Mouse (Mus musculus): ENCODE results near the gene Cenpl. TPM values are rescaled to one million over a fixed set of nuclear protein-coding genes. Genes with fewer than 3 reads are reported as not detected.

The Cenpl gene
- polyA plus RNA-seq, 1 experiment, result 1.2 TPM

DNA sequence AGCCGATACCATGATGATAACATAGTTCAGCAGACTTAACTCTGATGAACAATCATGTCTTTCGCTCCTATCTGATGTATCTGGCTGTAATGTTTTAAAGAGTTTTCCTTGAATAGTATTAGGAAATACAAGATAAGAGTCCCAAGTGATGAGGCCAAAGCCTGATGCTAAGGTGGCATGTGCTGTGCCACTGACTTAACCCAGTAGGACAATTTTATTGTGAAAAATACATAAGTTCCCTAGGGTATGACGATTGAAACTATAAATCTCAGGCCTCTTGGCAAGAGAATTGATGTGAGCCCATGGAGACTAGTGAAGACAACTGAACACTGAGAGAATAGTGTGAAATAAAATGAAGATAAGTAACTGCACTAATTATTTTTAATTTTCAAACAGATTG lies 32.9 kb upstream of the Cenpl start:
- H3K27ac ChIP-seq (ENCODE audit: insufficient read depth, low read depth, low read length), result no peak overlapping the region
- no peak for TF ChIP-seq CTCF (IDR thresholded peaks at IDR 0.05; ENCODE audit: extremely low read depth, insufficient read length, insufficient replicate concordance, low read depth, low read length)
- TF ChIP-seq POLR2A (IDR thresholded peaks at IDR 0.05; ENCODE audit: low read depth, low read length), result no peak
- H3K36me3 ChIP-seq (ENCODE audit: control insufficient read depth, insufficient read depth, low read length), result peaks cover 31% of the 10 kb centered on the region
- H3K27me3 ChIP-seq (ENCODE audit: control insufficient read depth, insufficient read depth, low read length), result no peaks in the 10 kb centered on the region
- WGBS, result 10% methylated on average over 3 of the region's 3 CpGs
- no peak overlapping the region for H3K4me3 ChIP-seq (ENCODE audit: low read depth, low read length)
- peaks cover 6% of the 10 kb centered on the region; the same call in 1 of the 2 replicates for H3K4me1 ChIP-seq (ENCODE audit: control insufficient read depth, insufficient read depth, insufficient read length, low read length)

DNA sequence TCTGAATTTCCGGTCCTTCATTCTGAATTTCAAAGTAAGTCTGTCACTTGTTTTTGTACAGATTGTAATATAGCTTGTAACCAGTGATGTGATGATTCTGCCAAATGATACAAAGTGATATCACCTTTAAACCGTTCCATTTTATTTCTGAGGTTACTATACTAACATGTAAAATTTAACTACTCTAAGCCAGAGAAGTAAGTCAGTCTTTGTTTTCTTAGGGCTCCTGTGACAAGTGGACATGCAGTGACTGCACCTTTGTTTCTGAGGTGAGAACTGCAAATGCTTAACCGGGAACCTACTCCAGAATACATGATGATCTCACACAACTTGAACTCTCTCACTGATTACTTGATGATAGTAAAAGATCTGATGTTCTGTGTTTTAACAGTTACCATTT lies 32.5 kb upstream of the Cenpl start:
- TF ChIP-seq POLR2A (IDR thresholded peaks at IDR 0.05; ENCODE audit: low read depth, low read length), result no peak
- no peak for TF ChIP-seq CTCF (IDR thresholded peaks at IDR 0.05; ENCODE audit: extremely low read depth, insufficient read length, insufficient replicate concordance, low read depth, low read length)
- peaks cover 6% of the 10 kb centered on the region; the same call in 1 of the 2 replicates for H3K4me1 ChIP-seq (ENCODE audit: control insufficient read depth, insufficient read depth, insufficient read length, low read length)
- 24% methylated on average over 3 of the region's 3 CpGs for WGBS
- H3K4me3 ChIP-seq (ENCODE audit: low read depth, low read length), result no peak overlapping the region
- peaks cover 31% of the 10 kb centered on the region for H3K36me3 ChIP-seq (ENCODE audit: control insufficient read depth, insufficient read depth, low read length)
- no peaks in the 10 kb centered on the region for H3K27me3 ChIP-seq (ENCODE audit: control insufficient read depth, insufficient read depth, low read length)
- H3K27ac ChIP-seq (ENCODE audit: insufficient read depth, low read depth, low read length), result no peak overlapping the region

DNA sequence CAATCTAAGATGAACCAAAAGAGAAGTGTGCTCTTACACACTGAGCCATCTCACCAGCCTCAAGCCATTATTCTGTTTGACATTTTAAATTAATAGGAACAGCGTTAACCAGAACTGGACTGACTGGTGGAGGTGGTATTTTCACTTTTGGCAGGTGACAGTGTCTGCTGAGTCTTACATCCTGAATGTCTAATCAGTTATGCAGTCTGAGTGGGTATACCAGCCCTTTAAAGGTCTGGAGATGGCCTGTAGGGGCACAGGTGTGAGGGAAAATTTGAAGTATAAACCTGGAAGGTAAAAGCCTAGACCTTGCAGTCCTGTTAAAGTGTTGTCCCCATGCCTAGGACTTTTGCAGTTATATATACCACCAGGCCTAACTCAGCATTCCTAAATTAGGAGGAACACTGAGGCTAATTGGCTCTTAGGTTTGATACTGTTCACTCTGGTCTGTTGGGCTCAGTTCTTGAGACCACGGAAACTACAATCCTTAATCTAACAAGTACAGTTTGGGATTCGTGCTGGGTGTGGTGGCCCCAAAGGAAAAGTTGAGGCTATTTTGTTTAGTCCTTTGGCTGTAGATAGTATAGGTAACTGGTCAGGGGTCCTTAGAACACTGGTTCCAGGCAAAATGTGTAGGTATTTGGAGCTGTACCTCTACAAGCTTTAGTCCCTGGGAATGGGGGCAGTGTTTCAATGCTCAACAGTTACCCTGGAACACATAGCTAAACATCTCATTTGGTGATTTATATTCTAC lies 31.4 kb upstream of the Cenpl start:
- TF ChIP-seq CTCF (IDR thresholded peaks at IDR 0.05; ENCODE audit: extremely low read depth, insufficient read length, insufficient replicate concordance, low read depth, low read length), result no peak
- TF ChIP-seq POLR2A (IDR thresholded peaks at IDR 0.05; ENCODE audit: low read depth, low read length), result no peak
- Histone ChIP-seq H3K4me3 (ENCODE audit: low read depth, low read length) (no peak overlapping the region), H3K4me1 (ENCODE audit: control insufficient read depth, insufficient read depth, insufficient read length, low read length) (peaks cover 6% of the 10 kb centered on the region; the same call in 1 of the 2 replicates), H3K36me3 (ENCODE audit: control insufficient read depth, insufficient read depth, low read length) (peaks cover 31% of the 10 kb centered on the region), H3K27ac (ENCODE audit: insufficient read depth, low read depth, low read length) (no peak overlapping the region), H3K27me3 (ENCODE audit: control insufficient read depth, insufficient read depth, low read length) (no peaks in the 10 kb centered on the region)
- 31% methylated on average over 3 of the region's 3 CpGs for WGBS

DNA sequence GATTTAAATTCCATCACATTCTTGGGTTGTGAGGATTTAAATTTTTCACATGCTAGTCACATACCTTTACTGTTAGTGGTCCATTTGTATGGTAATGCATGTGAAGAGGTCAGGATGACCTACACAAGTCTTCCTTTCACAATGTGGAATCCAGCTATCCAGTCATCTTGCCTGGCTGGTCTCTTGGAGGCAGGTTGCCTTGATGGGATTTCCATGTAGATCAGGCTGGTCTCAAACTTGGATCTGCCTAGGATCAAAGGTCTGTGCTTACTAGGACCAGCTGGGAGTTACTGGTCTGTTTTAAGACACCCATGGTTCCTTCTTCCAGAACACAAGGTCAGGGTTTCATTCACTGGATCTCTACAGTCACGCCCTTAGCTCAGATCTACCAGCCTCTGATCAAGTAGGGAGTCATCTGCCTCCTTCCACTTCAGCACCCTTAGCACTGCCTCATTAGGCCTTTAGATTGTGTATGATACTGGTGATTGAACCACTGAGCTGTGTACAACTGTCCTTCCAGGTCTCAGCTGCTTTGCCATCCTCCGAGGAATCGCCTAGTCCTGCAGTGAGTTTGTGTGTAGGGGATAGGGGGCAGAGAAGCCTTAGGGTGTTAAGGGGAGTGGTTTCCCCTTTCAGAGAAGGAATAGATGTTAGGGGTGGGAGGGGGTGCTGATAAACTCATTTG lies 30.6 kb upstream of the Cenpl start:
- Histone ChIP-seq H3K27ac (ENCODE audit: insufficient read depth, low read depth, low read length) (no peak overlapping the region; the same call in 1 of the 2 replicates), H3K36me3 (ENCODE audit: control insufficient read depth, insufficient read depth, low read length) (peaks cover 33% of the 10 kb centered on the region), H3K4me1 (ENCODE audit: control insufficient read depth, insufficient read depth, insufficient read length, low read length) (peaks cover 6% of the 10 kb centered on the region; the same call in 1 of the 2 replicates), H3K27me3 (ENCODE audit: control insufficient read depth, insufficient read depth, low read length) (no peaks in the 10 kb centered on the region), H3K4me3 (ENCODE audit: low read depth, low read length) (no peak overlapping the region)
- WGBS, result 26% methylated on average over 3 of the region's 3 CpGs
- no peak for TF ChIP-seq CTCF (IDR thresholded peaks at IDR 0.05; ENCODE audit: extremely low read depth, insufficient read length, insufficient replicate concordance, low read depth, low read length)
- no peak for TF ChIP-seq POLR2A (IDR thresholded peaks at IDR 0.05; ENCODE audit: low read depth, low read length)

DNA sequence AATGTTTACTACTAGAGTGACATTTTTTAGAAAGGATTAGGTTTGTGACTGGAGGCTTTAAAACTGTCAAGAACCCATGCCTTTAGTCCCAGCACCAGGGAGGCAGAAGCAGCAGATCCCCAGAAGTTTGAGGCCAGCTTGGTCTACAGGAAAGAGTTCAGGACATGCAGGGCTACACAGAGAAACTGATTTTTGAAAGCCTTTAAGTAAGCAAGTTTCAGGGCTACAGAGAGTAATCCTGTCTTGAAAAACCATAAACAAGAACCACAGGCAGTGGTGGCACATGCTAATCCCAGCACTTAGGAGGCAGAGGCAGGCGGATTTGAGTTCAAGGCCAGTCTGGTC lies 30.1 kb upstream of the Cenpl start:
- Histone ChIP-seq H3K27ac (ENCODE audit: insufficient read depth, low read depth, low read length) (no peak overlapping the region), H3K36me3 (ENCODE audit: control insufficient read depth, insufficient read depth, low read length) (peaks cover 37% of the 10 kb centered on the region), H3K27me3 (ENCODE audit: control insufficient read depth, insufficient read depth, low read length) (no peaks in the 10 kb centered on the region), H3K4me3 (ENCODE audit: low read depth, low read length) (no peak overlapping the region), H3K4me1 (ENCODE audit: control insufficient read depth, insufficient read depth, insufficient read length, low read length) (peaks cover 6% of the 10 kb centered on the region; the same call in 1 of the 2 replicates)
- TF ChIP-seq CTCF (IDR thresholded peaks at IDR 0.05; ENCODE audit: extremely low read depth, insufficient read length, insufficient replicate concordance, low read depth, low read length) (no peak), POLR2A (IDR thresholded peaks at IDR 0.05; ENCODE audit: low read depth, low read length) (no peak)
- WGBS, result 42% methylated on average over 1 of the region's 1 CpGs

DNA sequence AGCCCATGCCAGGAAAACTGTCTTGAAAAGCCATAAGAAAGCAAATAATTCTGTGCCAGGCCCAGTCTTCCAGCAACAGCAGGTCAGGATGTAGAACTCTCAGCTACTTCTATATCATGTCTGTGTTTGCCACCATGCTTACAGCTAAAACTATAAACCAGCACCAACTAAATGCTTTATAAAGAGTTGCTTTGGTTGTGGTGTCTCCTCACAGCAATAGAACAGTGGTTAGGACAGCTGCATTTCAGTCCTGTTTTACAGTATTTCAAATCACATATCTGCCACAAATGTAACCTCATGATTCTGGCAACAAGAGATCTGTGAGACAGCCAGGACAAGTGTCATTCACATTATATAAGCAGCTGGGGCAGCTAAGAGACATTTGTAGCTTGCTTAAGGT lies 29.7 kb upstream of the Cenpl start:
- no peaks in the 10 kb centered on the region for H3K27me3 ChIP-seq (ENCODE audit: control insufficient read depth, insufficient read depth, low read length)
- H3K36me3 ChIP-seq (ENCODE audit: control insufficient read depth, insufficient read depth, low read length), result peaks cover 37% of the 10 kb centered on the region
- peaks cover 6% of the 10 kb centered on the region; the same call in 1 of the 2 replicates for H3K4me1 ChIP-seq (ENCODE audit: control insufficient read depth, insufficient read depth, insufficient read length, low read length)
- TF ChIP-seq CTCF (IDR thresholded peaks at IDR 0.05; ENCODE audit: extremely low read depth, insufficient read length, insufficient replicate concordance, low read depth, low read length) (no peak), POLR2A (IDR thresholded peaks at IDR 0.05; ENCODE audit: low read depth, low read length) (no peak)
- H3K4me3 ChIP-seq (ENCODE audit: low read depth, low read length), result no peak overlapping the region
- no peak overlapping the region for H3K27ac ChIP-seq (ENCODE audit: insufficient read depth, low read depth, low read length)
